Mouse (Mus musculus): ENCODE results near the gene Slc26a1. TPM values are rescaled to one million over a fixed set of nuclear protein-coding genes. Genes with fewer than 3 reads are reported as not detected.

The Slc26a1 gene
- polyA plus RNA-seq, 1 experiment from 2014 or later = 2.1 TPM

- peak within 1 kb of the TSS; percentile 90 for H3K4me2 ChIP-seq (ENCODE audit: low read length)
- H3K9ac ChIP-seq (ENCODE audit: low read length) = peak within 1 kb of the TSS; percentile 93
- peak within 1 kb of the TSS; percentile 87 for H3K4me3 ChIP-seq (ENCODE audit: low read depth, low read length)
- DNase-seq (ENCODE audit: low spot score) (peak; percentile 98), ATAC-seq (peak; percentile 98)
- H3K27me3 ChIP-seq (replicated peaks; ENCODE audit: control insufficient read depth, insufficient read depth, low read length) = no peaks in the 10 kb centered on the region
- WGBS = under 1% methylated on average over 58 of the region's 58 CpGs
- H3K36me3 ChIP-seq (ENCODE audit: control insufficient read depth, insufficient read depth, low read length) = no peaks in the 10 kb centered on the region
- no peaks in the 10 kb centered on the region for H3K9me3 ChIP-seq (replicated peaks; ENCODE audit: control insufficient read depth, low read length)
- peaks cover 18% of the 10 kb centered on the region for H3K4me1 ChIP-seq (ENCODE audit: control insufficient read depth, insufficient read depth, low read length)
- peak within 1 kb of the TSS; percentile 89 for H3K27ac ChIP-seq (ENCODE audit: low read depth, low read length)
Observed at GRCm38 (mm10) chr5:108629634-108630483, 45.5 kb downstream of the Slc26a1 start, which contains the start of the genes Gak and Tmem175. TSS of gene Gak (minus strand) at chr5:108629755. TSS of gene Tmem175 (plus strand) at chr5:108629770.

- no peak for DNase-seq (ENCODE audit: low spot score)
- Histone ChIP-seq H3K4me3 (ENCODE audit: low read depth, low read length) (peak overlapping the region; percentile 87), H3K36me3 (ENCODE audit: control insufficient read depth, insufficient read depth, low read length) (peaks cover 7% of the 10 kb centered on the region), H3K9me3 (replicated peaks; ENCODE audit: control insufficient read depth, low read length) (no peaks in the 10 kb centered on the region), H3K4me2 (ENCODE audit: low read length) (peak overlapping the region; percentile 90), H3K27me3 (replicated peaks; ENCODE audit: control insufficient read depth, insufficient read depth, low read length) (no peaks in the 10 kb centered on the region), H3K9ac (ENCODE audit: low read length) (peak overlapping the region; percentile 93), H3K27ac (ENCODE audit: low read depth, low read length) (peak overlapping the region; percentile 89), H3K4me1 (ENCODE audit: control insufficient read depth, insufficient read depth, low read length) (peaks cover 18% of the 10 kb centered on the region)
- peak; percentile 84 for ATAC-seq
- WGBS = 2% methylated on average over 32 of the region's 32 CpGs
Observed at GRCm38 (mm10) chr5:108628891-108629633, 46.3 kb downstream of the Slc26a1 start.

- Histone ChIP-seq H3K4me3 (ENCODE audit: low read depth, low read length) (no peak overlapping the region), H3K4me2 (ENCODE audit: low read length) (no peak overlapping the region), H3K9ac (ENCODE audit: low read length) (no peak overlapping the region), H3K27ac (ENCODE audit: low read depth, low read length) (no peak overlapping the region), H3K4me1 (ENCODE audit: control insufficient read depth, insufficient read depth, low read length) (peaks cover 18% of the 10 kb centered on the region), H3K27me3 (replicated peaks; ENCODE audit: control insufficient read depth, insufficient read depth, low read length) (no peaks in the 10 kb centered on the region), H3K9me3 (replicated peaks; ENCODE audit: control insufficient read depth, low read length) (no peaks in the 10 kb centered on the region), H3K36me3 (ENCODE audit: control insufficient read depth, insufficient read depth, low read length) (peaks cover 32% of the 10 kb centered on the region)
- DNase-seq (ENCODE audit: low spot score) (no peak), ATAC-seq (no peak)
- 81% methylated on average over 4 of the region's 4 CpGs for WGBS
Observed at GRCm38 (mm10) chr5:108626050-108626660, 49.2 kb downstream of the Slc26a1 start.

- no peaks in the 10 kb centered on the region for H3K4me1 ChIP-seq (ENCODE audit: control insufficient read depth, insufficient read depth, low read length)
- H3K9ac ChIP-seq (ENCODE audit: low read length) = no peak overlapping the region
- WGBS = 80% methylated on average over 2 of the region's 2 CpGs
- H3K27me3 ChIP-seq (replicated peaks; ENCODE audit: control insufficient read depth, insufficient read depth, low read length) = no peaks in the 10 kb centered on the region
- no peak overlapping the region for H3K4me3 ChIP-seq (ENCODE audit: low read depth, low read length)
- no peak overlapping the region for H3K4me2 ChIP-seq (ENCODE audit: low read length)
- no peaks in the 10 kb centered on the region for H3K9me3 ChIP-seq (replicated peaks; ENCODE audit: control insufficient read depth, low read length)
- peaks cover 59% of the 10 kb centered on the region for H3K36me3 ChIP-seq (ENCODE audit: control insufficient read depth, insufficient read depth, low read length)
- no peak overlapping the region for H3K27ac ChIP-seq (ENCODE audit: low read depth, low read length)
- no peak for DNase-seq (ENCODE audit: low spot score)
- ATAC-seq = no peak
Observed at GRCm38 (mm10) chr5:108621870-108622269, 53.5 kb downstream of the Slc26a1 start.

Other genes with a start within 250 kb of the Slc26a1 start
- gene Atp5k, start 241.1 kb downstream of the Slc26a1 start, polyA plus RNA-seq (2014; fragmentation: Nextera tagmentation; extraction: Ambion mirVana) = 374 and 426 TPM in 2 replicates
- 0.06 and 0.09 TPM in 2 replicates for gene Mfsd7a, start 226.7 kb downstream of the Slc26a1 start, polyA plus RNA-seq (2014; fragmentation: Nextera tagmentation; extraction: Ambion mirVana)
- gene Pcgf3, start 214.3 kb downstream of the Slc26a1 start, polyA plus RNA-seq (2014; fragmentation: Nextera tagmentation; extraction: Ambion mirVana) = 27.7 and 35.9 TPM in 2 replicates
- gene Cplx1, start 125.5 kb downstream of the Slc26a1 start, polyA plus RNA-seq (2014; fragmentation: Nextera tagmentation; extraction: Ambion mirVana) = 65.1 and 90.1 TPM in 2 replicates
- 45.5 and 50.6 TPM in 2 replicates for gene Gak, start 45.8 kb downstream of the Slc26a1 start, polyA plus RNA-seq (2014; fragmentation: Nextera tagmentation; extraction: Ambion mirVana)
- 29.4 and 32.3 TPM in 2 replicates for gene Tmem175, start 45.8 kb downstream of the Slc26a1 start, polyA plus RNA-seq (2014; fragmentation: Nextera tagmentation; extraction: Ambion mirVana)
- 5.7 and 7.0 TPM in 2 replicates for gene Idua, start 15.2 kb downstream of the Slc26a1 start, polyA plus RNA-seq (2014; fragmentation: Nextera tagmentation; extraction: Ambion mirVana)
- 9.1 and 15.6 TPM in 2 replicates for gene Dgkq, start 5.9 kb downstream of the Slc26a1 start, polyA plus RNA-seq (2014; fragmentation: Nextera tagmentation; extraction: Ambion mirVana)
- gene Fgfrl1, start 16.8 kb upstream of the Slc26a1 start, polyA plus RNA-seq (2014; fragmentation: Nextera tagmentation; extraction: Ambion mirVana) = 4.3 and 4.7 TPM in 2 replicates
- not detected in 2 replicates for gene Rnf212, start 99.4 kb upstream of the Slc26a1 start, polyA plus RNA-seq (2014; fragmentation: Nextera tagmentation; extraction: Ambion mirVana)
- not detected in 2 replicates for gene Tmed11, start 119.8 kb upstream of the Slc26a1 start, polyA plus RNA-seq (2014; fragmentation: Nextera tagmentation; extraction: Ambion mirVana)
- not detected in 2 replicates for gene Vmn2r8, start 133.3 kb upstream of the Slc26a1 start, polyA plus RNA-seq (2014; fragmentation: Nextera tagmentation; extraction: Ambion mirVana)
- gene Vmn2r9, start 177.0 kb upstream of the Slc26a1 start, polyA plus RNA-seq (2014; fragmentation: Nextera tagmentation; extraction: Ambion mirVana) = not detected in 2 replicates

Data from forebrain, embryonic 14.5 days (tissue).